Mouse (Mus musculus) heart, postnatal 4 days (tissue): ENCODE measurements at regions not wholly inside any gene's neighbourhood (a gene's known extent, or its start where the extent isn't known, plus 50 kb on each side); places are given as distances from the start of the nearest gene placed in this dataset.
"Not testable (repeated sequence)": the region's sequence is repeated elsewhere in the genome, so short reads cannot be mapped to it uniquely, and the experiment has no call there.

Experiments used
- DNase-seq: peaks from one replicate; pipeline ENCODE4 v3.0.0; 2021

- no peak for DNase-seq
These were observed 152.5 kb upstream of the Unc93a2 start for GRCm38 (mm10) chr17:7537618-7538266.

GRCm38 (mm10) chr17:7537210-7537609, 151.9 kb upstream of the Unc93a2 start:
- DNase-seq: no peak

DNA sequence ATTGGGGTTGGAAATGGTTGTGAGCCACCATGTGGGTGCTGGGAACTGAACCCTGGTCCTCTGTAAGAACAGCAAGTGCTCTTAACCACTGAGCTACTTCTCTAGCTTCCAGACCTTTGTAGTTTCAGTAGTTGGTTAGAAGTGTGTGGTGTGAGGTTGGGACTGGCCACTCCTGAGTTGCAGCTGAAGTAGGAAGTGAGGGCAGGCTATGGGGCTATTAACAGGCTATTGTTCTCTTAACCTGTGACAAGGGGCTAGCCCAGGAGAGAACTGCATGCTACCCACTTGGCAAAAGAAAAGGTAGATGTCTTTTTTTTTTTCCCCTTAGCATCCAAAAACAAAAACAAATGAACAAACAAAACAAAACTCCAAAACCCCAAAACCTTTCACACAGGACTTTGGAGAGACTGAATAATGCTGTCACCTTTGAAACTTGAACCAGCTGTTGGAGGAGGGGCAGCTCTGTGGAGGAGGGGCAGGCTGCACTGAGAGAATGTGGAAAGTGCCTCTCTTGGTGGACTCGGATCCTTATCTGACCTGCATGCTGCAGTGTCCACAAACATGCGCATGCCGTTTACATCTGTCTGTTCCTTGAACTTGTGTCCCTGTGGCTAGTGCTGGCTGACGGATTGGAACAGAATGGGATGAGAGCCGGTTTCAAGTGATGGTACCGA, 149.3 kb upstream of the Unc93a2 start:
- DNase-seq: no peak

GRCm38 (mm10) chr17:7533552-7533951, 148.3 kb upstream of the Unc93a2 start:
- no peak for DNase-seq

DNA sequence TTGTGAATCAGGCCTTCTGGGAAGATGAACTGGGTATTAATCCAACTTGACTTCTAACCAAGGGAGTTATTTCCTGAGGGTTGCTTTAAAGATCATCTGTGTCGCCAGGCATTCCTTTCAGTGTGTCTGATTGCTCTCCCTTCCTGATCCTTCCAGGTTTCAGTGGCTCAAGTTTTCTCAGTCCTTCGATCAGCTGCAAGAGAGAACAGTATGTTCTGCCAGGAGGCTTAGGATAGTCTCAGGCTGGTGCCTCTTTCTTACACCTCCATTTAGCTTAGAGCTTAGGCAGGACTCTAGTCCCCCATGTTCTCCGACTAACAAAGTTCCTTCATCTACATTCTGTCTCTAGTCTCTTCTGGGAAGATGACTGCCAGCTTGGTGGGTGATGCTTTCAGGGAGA, 147.4 kb upstream of the Unc93a2 start:
- DNase-seq: no peak

DNA sequence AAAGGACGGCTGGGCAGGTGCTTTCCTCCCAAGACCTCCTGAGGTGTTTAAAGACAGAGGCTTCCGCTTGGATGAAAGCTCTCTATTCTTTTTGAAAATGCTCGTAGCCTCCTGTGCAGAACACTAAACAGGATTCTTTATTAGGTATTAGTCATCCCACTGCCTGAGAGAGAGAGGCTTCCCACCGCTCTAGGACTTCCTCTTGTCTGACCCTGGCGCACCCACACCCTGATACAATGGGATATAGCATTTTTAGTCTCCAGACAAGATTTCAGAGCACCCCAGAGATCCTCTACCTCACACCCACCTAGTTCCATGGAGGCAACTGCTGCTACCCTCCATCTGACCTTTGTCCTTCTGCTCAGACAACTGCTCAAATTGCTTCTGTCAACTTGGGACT, 144.0 kb upstream of the Unc93a2 start:
- DNase-seq: no peak

GRCm38 (mm10) chr17:7527681-7528080, 142.4 kb upstream of the Unc93a2 start:
- peak; percentile 54 for DNase-seq

- DNase-seq: not testable (repeated sequence)
These were observed 139.2 kb upstream of the Unc93a2 start for GRCm38 (mm10) chr17:7524497-7524896.

- DNase-seq: peak; percentile 25
These were observed 135.9 kb upstream of the Unc93a2 start for GRCm38 (mm10) chr17:7521127-7521526.
